Mouse (Mus musculus) MEL-GATA-1-ER (cell line): ENCODE data around the gene Myo5a.

Experiments
- DNase-seq: peaks from one replicate; pipeline ENCODE4 v3.0.0-alpha.2; 2012; ENCODE audit warnings: low read depth; ENCODE audit errors: extremely low read depth

Gene Myo5a

GRCm38 (mm10) chr9:75071706-75072192 lies 934 bp downstream of the Myo5a start:
- DNase-seq = peak; percentile 68

GRCm38 (mm10) chr9:75072361-75072760 lies 1.5 kb downstream of the Myo5a start:
- no peak for DNase-seq

- DNase-seq = no peak
These were observed 6.4 kb downstream of the Myo5a start for GRCm38 (mm10) chr9:75077191-75077590.

GRCm38 (mm10) chr9:75085242-75085824 lies 14.5 kb downstream of the Myo5a start:
- DNase-seq = no peak

- no peak for DNase-seq
These were observed 17.0 kb downstream of the Myo5a start for GRCm38 (mm10) chr9:75087823-75088222.

- no peak for DNase-seq
These were observed 18.5 kb downstream of the Myo5a start for GRCm38 (mm10) chr9:75089285-75089684.

GRCm38 (mm10) chr9:75092134-75092533 lies 21.3 kb downstream of the Myo5a start:
- no peak for DNase-seq

GRCm38 (mm10) chr9:75094762-75095161 lies 23.9 kb downstream of the Myo5a start:
- peak; percentile 58 for DNase-seq

- DNase-seq = no peak
These were observed 28.1 kb downstream of the Myo5a start for GRCm38 (mm10) chr9:75098937-75099336.

- DNase-seq = no peak
These were observed 29.5 kb downstream of the Myo5a start for GRCm38 (mm10) chr9:75100157-75100781.

- DNase-seq = no peak
These were observed 31.3 kb downstream of the Myo5a start for GRCm38 (mm10) chr9:75102131-75102530.

GRCm38 (mm10) chr9:75116571-75117177 lies 45.9 kb downstream of the Myo5a start:
- DNase-seq = no peak

- DNase-seq = no peak
These were observed 50.3 kb downstream of the Myo5a start for GRCm38 (mm10) chr9:75121126-75121525.

GRCm38 (mm10) chr9:75124201-75124721 lies 53.4 kb downstream of the Myo5a start:
- no peak for DNase-seq

GRCm38 (mm10) chr9:75130553-75130952 lies 59.7 kb downstream of the Myo5a start:
- DNase-seq = no peak

GRCm38 (mm10) chr9:75146911-75147310 lies 76.1 kb downstream of the Myo5a start:
- no peak for DNase-seq

GRCm38 (mm10) chr9:75160525-75160924 lies 89.7 kb downstream of the Myo5a start:
- DNase-seq = no peak

- no peak for DNase-seq
These were observed 92.8 kb downstream of the Myo5a start for GRCm38 (mm10) chr9:75163650-75164049.

GRCm38 (mm10) chr9:75171721-75172120 lies 100.9 kb downstream of the Myo5a start:
- no peak for DNase-seq

- no peak for DNase-seq
These were observed 116.9 kb downstream of the Myo5a start for GRCm38 (mm10) chr9:75187646-75188260.

- DNase-seq = no peak
These were observed 123.0 kb downstream of the Myo5a start for GRCm38 (mm10) chr9:75193858-75194257.

- DNase-seq = peak; percentile 44
These were observed 125.5 kb downstream of the Myo5a start for GRCm38 (mm10) chr9:75196335-75196734.
